ENCODE assay signal across 8 mouse cellular contexts in the genomic region with DNA sequence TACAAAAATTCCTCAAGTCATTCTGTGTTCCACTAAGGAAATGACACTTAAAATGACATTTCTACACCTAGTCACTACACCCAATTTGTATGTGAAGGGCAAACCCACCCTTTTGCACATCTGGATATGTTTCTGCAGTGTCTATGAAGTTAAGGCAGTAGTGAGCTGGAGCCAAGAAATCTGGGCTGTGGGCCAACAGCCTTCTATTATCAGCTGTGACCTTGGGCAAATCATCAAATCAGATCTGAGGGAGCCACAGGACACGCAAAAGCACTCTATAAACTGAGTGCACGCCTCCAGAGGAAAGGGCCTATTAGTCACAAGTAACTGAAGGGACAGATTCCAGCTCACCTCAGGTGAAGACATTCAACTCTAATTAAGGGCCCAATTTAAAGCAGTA. TPM values are rescaled to one million over a fixed set of nuclear protein-coding genes. Genes with fewer than 3 reads are reported as not detected.
DNase-seq lines count a peak whose midpoint lies in the region; ATAC-seq and TF ChIP-seq lines count a peak whose summit lies in the region.

No protein-coding gene starts in this region.

- no peak for TF ChIP-seq EP300 in liver, postnatal 0 days (IDR thresholded peaks at IDR 0.05; ENCODE audit: low read depth)

- peaks cover 29% of the 10 kb centered on the region for H3K4me1 ChIP-seq in midbrain, embryonic 13.5 days (replicated peaks)
- H3K4me1 ChIP-seq in midbrain, embryonic 10.5 days, result peaks cover 36% of the 10 kb centered on the region
- peaks cover 21% of the 10 kb centered on the region for H3K4me1 ChIP-seq in intestine, embryonic 14.5 days (replicated peaks; ENCODE audit: control insufficient read depth, insufficient read depth, low read length)
- peaks cover 26% of the 10 kb centered on the region for H3K4me1 ChIP-seq in liver, postnatal 0 days (ENCODE audit: insufficient read depth)

- 54% methylated on average over 2 of the region's 2 CpGs for WGBS in midbrain, embryonic 13.5 days
- 84% methylated on average over 2 of the region's 2 CpGs for WGBS in midbrain, embryonic 10.5 days
- WGBS in intestine, embryonic 14.5 days, result 17% methylated on average over 2 of the region's 2 CpGs
- 32% methylated on average over 2 of the region's 2 CpGs for WGBS in liver, postnatal 0 days (ENCODE audit: insufficient replicate concordance)

- no peak overlapping the region for H3K4me3 ChIP-seq in midbrain, embryonic 13.5 days (replicated peaks)
- no peak overlapping the region for H3K4me3 ChIP-seq in midbrain, embryonic 10.5 days
- peak overlapping the region; percentile 94; the same call in 1 of the 2 replicates for H3K4me3 ChIP-seq in intestine, embryonic 14.5 days (ENCODE audit: low read depth, low read length)
- H3K4me3 ChIP-seq in liver, postnatal 0 days (ENCODE audit: low read depth, low read length), result no peak overlapping the region

- H3K9me3 ChIP-seq in midbrain, embryonic 13.5 days, result no peaks in the 10 kb centered on the region
- no peaks in the 10 kb centered on the region for H3K9me3 ChIP-seq in midbrain, embryonic 10.5 days (replicated peaks)
- no peaks in the 10 kb centered on the region for H3K9me3 ChIP-seq in intestine, embryonic 14.5 days (ENCODE audit: control insufficient read depth, low read length)
- H3K9me3 ChIP-seq in liver, postnatal 0 days (ENCODE audit: low read length), result no peaks in the 10 kb centered on the region

- H3K27me3 ChIP-seq in midbrain, embryonic 13.5 days, result no peaks in the 10 kb centered on the region
- H3K27me3 ChIP-seq in midbrain, embryonic 10.5 days (ENCODE audit: low read depth, poor library complexity, severe bottlenecking), result no peaks in the 10 kb centered on the region
- H3K27me3 ChIP-seq in intestine, embryonic 14.5 days (replicated peaks; ENCODE audit: control insufficient read depth, insufficient read depth, low read length), result no peaks in the 10 kb centered on the region
- no peaks in the 10 kb centered on the region for H3K27me3 ChIP-seq in liver, postnatal 0 days (ENCODE audit: insufficient read depth, low read length)

- peak overlapping the region; percentile 83 for H3K4me2 ChIP-seq in midbrain, embryonic 13.5 days (replicated peaks)
- no peak overlapping the region for H3K4me2 ChIP-seq in intestine, embryonic 14.5 days (ENCODE audit: low read length)
- 0 out of 2 replicates have a peak overlapping the region, but pooled peaks have one; percentile 97 for H3K4me2 ChIP-seq in liver, postnatal 0 days (ENCODE audit: low read depth, low read length)

- no peak for DNase-seq in midbrain, embryonic 10.5 days (ENCODE audit: low spot score)
- DNase-seq in gastrocnemius, adult 18-20 months (ENCODE audit: low spot score), result peak; percentile 36
- DNase-seq in intestine, embryonic 14.5 days (ENCODE audit: low spot score), result no peak
- peak; percentile 69 for DNase-seq in liver, postnatal 0 days
- peak; percentile 74 for DNase-seq in testis, postnatal 10 days (ENCODE audit: low spot score)
- no peak for DNase-seq in layer of hippocampus, postnatal 14 days (ENCODE audit: low spot score in 2 of 2)

- no peak for TF ChIP-seq CTCF in liver, postnatal 0 days (IDR thresholded peaks at IDR 0.05; ENCODE audit: low read depth)

- H3K9ac ChIP-seq in midbrain, embryonic 13.5 days (replicated peaks), result no peak overlapping the region
- H3K9ac ChIP-seq in intestine, embryonic 14.5 days (ENCODE audit: low read length), result no peak overlapping the region
- H3K9ac ChIP-seq in liver, postnatal 0 days (replicated peaks), result no peak overlapping the region

- H3K27ac ChIP-seq in midbrain, embryonic 13.5 days, result no peak overlapping the region
- no peak overlapping the region for H3K27ac ChIP-seq in midbrain, embryonic 10.5 days (replicated peaks)
- no peak overlapping the region for H3K27ac ChIP-seq in intestine, embryonic 14.5 days (ENCODE audit: low read depth)
- peak overlapping the region; percentile 96; the same call in 1 of the 2 replicates for H3K27ac ChIP-seq in liver, postnatal 0 days (ENCODE audit: low read depth)

- H3K36me3 ChIP-seq in midbrain, embryonic 13.5 days, result peaks cover 45% of the 10 kb centered on the region
- H3K36me3 ChIP-seq in midbrain, embryonic 10.5 days, result peaks cover 56% of the 10 kb centered on the region
- peaks cover 51% of the 10 kb centered on the region for H3K36me3 ChIP-seq in intestine, embryonic 14.5 days (ENCODE audit: control insufficient read depth, insufficient read depth, low read length)
- peaks cover 26% of the 10 kb centered on the region for H3K36me3 ChIP-seq in liver, postnatal 0 days (replicated peaks; ENCODE audit: insufficient read depth, low read length)

- no peak for ATAC-seq in midbrain, embryonic 13.5 days
- ATAC-seq in intestine, embryonic 14.5 days (replicated peaks; ENCODE audit: low FRiP score, low TSS enrichment, low read depth), result no peak
- ATAC-seq in liver, postnatal 0 days, result no peak
- no peak for ATAC-seq in inflammation-experienced regulatory T-cells, adult 6 months

RNA-seq across cellular contexts. Expression of a gene that starts 3.2 kb away (rescaled TPM):
- 100 TPM in 2 replicates for polyA plus RNA-seq in midbrain, embryonic 13.5 days (2015; fragmentation: Nextera tagmentation; extraction: Ambion mirVana)
- polyA plus RNA-seq in midbrain, embryonic 10.5 days (2016; fragmentation: Nextera tagmentation; extraction: Ambion mirVana), result 99.9 and 103 TPM in 2 replicates
- total RNA-seq in gastrocnemius, adult 18-20 months (2021), result 10 to 100 TPM; 11.1 to 11.9 TPM
- 103 and 119 TPM in 2 replicates for polyA plus RNA-seq in intestine, embryonic 14.5 days (2014; fragmentation: Nextera tagmentation; extraction: Ambion mirVana)
- polyA plus RNA-seq in liver, postnatal 0 days (2015; fragmentation: Nextera tagmentation; extraction: Ambion mirVana), result 12.1 and 13.0 TPM in 2 replicates
- total RNA-seq in layer of hippocampus, postnatal 14 days (2021), result 10 to 100 TPM; 63.1 to 65.3 TPM
- 10 to 100 TPM; 45.0 to 72.2 (median 70.9) TPM for polyA plus RNA-seq in inflammation-experienced regulatory T-cells, adult 6 months (2017; shearing (Covaris generic))

Comparison
In these comparisons a context has a peak if more than half of its experiments do, and no peak if none do; other contexts are left out.
1. DNase-seq: peak in gastrocnemius, adult 18-20 months (single experiment), liver, postnatal 0 days (single experiment) and testis, postnatal 10 days (single experiment); none in midbrain, embryonic 10.5 days (single experiment), intestine, embryonic 14.5 days (single experiment) and layer of hippocampus, postnatal 14 days (0 of 2).